Mouse (Mus musculus) CD8-positive naive resting alpha-beta T cell, adult 2 months (primary cell): ENCODE results near the gene Ltv1.
"Not testable (repeated sequence)": the region's sequence is repeated elsewhere in the genome, so short reads cannot be mapped to it uniquely, and the experiment has no call there.

Experiments
- DNase-seq, 2 experiments: peaks; one replicate each; pipeline ENCODE4 v3.0.0; 2022; ENCODE audit warnings: low read depth in 2 of 2, low spot score in 2 of 2

The Ltv1 gene

DNA sequence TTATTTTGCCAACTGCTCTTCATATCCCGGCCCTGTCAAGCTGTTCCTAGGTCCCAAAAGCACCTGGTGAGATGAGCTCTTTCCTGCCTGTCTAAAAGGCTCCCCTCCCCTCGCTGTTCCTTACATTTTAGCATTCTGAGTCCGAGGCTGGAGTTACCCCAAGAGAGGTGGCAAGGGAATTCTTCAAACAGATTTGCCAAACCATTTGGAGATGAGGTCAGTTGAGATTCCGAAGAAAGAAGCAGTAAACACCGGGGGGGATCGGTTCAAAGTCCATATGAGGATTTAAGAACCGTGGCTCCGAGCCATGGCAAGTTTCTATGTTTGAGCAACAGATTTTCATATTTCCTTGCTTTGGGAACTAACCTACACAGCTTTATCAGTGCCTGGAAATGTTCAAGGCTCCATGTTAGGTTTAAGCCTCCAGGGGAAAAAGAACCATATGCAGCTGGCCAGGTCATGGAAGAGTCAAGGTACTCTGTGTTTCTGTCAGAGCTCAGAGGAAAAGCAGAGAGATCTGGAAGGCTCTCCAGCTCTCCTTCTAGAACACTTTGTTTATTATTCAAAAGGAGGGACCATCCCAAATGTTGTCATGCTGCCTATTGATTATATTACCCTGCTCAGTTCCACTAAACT, 4.0 kb upstream of the Ltv1 start:
- DNase-seq = no peak

DNA sequence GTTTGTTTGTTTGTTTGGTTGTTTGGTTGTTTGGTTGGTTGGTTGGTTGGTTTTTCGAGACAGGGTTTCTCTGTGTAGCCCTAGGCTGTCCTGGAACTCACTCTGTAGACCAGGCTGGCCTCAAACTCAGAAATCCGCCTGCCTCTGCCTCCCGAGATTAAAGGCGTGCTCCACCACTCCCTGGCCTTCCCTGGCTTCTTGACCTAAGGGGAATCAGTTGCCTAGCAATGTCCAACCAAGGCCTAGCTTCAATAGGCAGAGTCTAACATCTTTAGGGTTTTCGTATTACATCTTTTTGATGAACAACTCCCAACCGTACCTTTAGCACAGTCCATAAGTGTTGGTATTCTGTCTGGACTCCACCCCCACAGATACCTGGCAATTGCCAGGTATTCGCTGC, 528 bp upstream of the Ltv1 start:
- DNase-seq = not testable (repeated sequence)

DNA sequence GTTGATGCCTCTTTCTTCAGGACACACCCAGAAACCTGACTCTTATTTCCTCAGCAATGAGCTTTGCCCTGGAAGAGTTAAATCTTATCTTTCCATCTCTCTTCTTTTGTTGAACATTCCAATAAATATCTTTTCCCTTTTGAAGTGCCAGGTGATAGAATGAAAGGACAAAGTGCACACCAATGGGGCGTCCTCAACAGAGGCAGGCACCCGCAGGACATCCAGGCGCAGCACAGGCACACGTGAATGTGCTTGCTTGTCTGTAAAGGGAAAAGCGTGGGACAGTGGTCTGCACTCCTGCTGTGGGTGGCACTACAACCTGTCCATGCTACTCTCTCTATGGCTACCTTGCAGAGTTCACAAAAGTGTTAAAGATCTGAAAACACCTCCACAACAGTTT, 3.1 kb downstream of the Ltv1 start:
- no peak for DNase-seq

DNA sequence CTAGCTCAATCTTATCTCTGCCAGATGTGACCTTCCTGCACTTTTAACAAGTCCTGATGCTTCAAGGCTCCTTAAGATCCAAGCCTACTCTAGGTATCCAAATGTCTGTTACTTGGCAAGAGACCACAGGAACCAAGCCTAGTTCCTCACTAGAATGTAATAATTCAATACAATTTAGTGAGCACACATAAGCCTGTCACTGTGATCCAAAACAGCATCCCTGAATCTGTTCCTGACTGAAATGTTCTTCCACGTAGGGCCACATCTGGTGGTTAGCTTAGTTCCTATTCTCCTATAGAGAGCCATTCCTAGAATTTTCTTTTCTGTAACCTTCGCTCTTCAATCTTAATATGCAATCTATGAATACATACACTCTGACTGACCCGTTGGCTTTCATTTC, 6.2 kb downstream of the Ltv1 start:
- DNase-seq = no peak

DNA sequence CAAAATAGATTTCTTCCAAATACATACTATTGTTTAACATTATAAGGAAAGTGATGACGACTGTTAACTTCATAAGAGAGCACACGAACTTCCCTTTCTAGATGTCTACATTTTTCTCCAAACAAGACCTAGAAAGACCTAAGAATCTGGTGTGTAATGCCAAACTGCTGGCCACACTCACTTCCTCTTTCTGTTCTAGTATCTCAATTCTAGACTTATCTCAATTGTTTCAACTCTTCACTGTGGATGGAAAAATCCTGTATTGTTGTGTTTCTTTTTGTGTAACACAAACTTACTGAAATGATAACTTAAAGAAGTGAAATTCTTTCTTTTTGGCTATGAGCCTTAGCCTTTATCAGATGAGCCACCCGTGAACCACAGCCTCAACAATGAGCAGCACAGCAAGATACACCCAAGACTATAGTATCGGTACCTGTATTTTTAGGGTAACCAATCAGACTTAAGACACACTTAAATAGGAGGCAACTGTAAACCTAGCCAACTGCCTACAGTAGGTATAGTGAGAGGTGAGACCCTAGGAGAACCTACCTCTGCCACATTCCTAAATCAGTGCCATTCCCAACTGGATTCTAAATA, 8.7 kb downstream of the Ltv1 start:
- no peak for DNase-seq

DNA sequence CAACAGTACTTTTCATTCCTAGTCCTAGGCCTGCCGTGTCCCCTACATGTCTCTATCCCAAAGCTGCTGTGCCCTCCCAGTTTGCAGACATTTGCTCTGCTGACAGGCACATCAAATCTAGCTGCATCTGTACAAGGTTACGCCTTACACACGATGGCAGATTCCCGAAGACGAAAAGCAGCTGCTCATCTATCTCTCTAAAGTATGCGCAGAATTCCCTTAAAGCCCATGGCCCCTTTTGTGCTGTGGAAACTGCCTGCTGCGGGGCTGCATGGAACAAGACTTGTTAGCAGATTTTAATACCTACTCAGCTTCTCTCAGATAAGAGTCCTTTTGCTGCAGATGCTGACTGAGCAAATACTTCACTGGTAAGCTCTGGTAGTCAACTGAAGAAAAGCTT, 12.8 kb downstream of the Ltv1 start:
- DNase-seq = no peak

DNA sequence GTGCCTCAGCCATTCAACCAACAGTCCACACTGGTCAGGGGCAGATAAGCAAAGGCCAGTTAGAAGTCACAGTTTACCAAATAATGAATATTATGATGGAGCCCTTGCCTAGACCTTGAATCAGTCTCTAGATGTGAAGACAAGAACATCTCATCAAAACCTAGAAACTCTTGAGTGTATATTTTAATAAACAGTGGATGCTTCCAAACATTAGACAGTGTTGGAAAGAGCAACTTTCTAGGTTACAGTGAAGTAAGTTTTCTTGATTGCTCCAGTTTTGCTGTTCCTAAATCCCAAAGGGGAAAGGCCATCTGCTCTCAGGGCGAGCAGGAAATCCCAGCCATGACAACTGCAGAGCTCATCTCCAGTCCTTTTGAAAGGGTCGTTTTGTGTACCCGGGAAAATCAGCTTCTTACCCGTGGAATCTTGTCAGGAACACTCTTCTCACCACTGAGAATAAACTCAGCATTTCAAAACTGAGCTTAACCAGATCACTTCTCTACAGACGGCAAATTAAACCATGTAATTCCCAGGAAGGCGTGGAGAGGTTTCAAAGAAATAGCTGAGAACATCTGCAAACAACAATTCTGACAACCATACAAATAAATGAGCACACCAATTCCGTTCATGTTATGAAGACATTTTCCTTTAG, 14.9 kb downstream of the Ltv1 start, which contains the start of gene Zc2hc1b:
Zc2hc1b (minus strand) TSS at position 51 of the 652 bp plus-strand sequence.
- no peak for DNase-seq

DNA sequence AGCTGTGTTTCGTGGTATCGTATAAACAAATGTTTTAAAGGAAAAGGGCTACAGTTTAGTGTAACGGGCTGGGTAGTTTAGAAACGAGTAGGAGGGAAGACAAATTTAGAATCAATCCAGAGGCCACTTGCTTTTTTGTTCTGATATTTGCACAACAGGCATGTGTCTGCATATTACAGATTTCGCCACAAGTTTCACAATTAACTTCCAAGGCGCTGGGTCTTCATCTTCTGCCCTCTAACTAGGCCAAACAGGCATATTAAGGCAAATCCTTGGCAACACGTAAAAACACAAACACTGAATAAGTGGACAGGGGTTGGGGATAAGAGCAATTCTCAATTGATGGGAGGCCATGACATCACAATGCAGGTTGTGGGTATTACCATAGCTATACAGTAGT, 17.1 kb downstream of the Ltv1 start:
- no peak for DNase-seq

DNA sequence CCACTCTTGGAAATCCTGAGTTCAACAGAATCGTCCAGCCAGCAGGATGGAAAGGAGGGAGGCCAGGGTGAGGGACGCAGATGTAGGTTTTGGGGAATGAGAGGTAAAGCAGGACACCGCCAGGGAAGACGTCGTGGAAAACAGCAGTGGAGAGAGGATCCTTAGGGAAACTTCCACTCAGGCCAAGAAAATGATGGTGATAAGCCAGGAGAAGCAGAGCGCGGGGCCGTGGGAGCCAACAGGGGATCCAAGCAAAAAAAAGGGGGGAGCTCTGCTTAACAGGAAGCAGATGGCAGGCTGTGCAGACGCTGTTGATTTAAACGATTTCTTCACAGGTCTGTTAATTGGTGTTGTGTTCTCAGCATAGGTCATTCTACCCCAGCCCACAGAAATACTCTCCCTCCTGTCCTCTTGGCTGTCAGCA, 20.2 kb downstream of the Ltv1 start:
- DNase-seq = no peak

DNA sequence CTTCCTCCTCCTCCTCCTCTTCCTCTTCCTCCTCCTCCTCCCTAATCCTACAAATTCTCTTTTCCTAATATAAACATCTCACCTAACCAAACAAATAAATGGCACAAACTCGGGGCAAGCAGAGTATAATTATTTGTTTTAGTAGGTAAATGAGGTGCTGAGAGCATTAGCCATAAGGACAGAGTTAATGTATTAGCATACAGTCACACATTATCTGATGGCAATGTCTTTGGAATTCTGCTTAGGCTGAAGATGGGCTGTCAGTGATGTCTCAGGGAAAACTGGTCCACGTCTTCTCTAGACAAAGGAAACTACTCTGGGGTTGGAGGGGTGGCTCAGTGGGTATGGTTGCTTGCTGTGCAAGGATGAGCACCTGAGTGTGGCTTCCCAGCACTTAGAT, 21.5 kb downstream of the Ltv1 start:
- DNase-seq = no peak

DNA sequence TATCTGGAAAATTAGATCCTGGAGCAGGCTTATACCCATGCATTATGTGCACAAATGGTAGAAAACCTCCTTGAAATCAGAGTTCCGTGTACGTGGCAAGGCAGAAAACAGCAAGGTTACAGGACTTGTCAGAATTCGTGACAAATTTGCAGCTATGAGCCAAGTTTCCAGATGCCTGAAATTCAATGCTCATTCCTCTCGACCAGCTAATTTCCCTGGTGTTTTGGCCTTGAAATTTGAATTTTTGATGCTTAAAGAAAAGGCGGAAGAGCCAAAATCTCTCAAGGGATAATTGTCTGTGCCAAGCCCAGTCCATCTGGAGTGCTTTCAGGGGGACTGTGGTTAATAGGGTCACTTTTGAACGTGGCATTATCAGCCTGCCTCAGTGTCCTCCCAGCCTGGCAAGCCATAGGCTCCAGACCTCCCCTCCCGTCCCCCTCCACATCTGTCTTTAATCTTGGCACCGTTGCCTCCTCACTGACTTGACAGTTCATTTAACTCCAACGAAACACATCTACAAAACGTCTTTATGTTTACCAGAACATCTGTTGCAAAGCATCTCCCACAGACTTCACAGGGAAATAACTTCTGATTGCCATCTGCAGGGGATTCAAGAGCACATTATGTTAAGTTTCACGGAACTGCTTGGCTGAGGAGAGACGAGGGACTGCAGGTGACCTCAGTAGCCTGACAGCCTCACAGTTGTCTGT, 22.1 kb downstream of the Ltv1 start:
- no peak for DNase-seq

DNA sequence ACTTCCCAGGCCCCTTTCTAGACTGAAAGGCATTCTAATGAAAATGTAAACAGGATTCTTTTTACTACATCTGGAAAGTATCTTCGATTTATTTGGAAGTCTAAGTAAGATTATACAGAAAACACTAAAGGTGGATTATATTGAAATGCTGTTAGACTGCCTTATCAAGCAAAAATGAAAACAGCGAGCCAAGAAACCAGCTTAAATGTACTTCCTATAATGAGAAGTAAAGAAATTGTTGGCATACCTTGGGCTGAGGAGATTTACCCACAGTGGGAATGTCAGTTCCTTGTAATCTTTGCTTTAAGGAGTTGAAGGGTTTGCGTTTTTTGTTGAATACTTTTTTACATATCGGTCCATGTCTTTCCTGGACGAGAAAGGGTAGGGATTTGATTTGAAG, 24.5 kb downstream of the Ltv1 start:
- no peak for DNase-seq

DNA sequence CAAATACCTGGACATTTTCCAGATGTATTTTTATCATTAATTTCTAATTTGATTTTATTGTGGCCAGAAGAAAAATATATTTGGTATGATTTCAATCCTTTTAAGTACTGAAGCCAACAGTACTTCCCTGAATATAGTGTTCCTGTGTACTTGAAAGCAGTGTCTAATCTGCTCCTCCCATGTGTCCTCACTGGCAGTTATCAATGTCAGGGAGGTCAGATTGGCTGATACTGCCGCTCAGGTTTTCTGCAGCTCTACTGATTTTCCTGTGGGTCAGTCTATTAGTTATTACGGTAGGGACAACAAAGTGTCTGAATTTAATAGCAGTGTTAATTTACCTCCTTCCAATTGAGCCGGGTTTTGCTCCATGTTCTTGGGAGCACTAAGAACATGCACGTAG, 30.9 kb downstream of the Ltv1 start:
- no peak for DNase-seq

DNA sequence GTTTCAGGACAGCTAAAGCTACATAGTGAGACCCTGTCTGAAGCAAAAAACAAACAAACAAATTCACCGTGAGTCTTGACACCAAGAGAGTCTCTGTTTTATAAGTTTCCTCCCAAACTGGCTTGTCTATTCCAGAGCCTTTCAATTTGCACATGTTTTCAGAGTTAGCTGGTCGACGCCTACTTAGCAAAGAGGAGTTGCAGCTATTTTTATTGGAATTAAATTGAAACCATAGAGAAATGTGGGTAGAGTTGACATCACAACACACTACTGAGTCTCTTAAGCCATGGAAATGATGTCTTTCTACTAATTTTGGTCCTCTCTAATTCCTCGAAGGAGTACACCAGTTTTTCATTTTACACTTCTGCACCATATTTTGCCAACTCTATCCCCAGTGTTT, 32.1 kb downstream of the Ltv1 start:
- no peak for DNase-seq

DNA sequence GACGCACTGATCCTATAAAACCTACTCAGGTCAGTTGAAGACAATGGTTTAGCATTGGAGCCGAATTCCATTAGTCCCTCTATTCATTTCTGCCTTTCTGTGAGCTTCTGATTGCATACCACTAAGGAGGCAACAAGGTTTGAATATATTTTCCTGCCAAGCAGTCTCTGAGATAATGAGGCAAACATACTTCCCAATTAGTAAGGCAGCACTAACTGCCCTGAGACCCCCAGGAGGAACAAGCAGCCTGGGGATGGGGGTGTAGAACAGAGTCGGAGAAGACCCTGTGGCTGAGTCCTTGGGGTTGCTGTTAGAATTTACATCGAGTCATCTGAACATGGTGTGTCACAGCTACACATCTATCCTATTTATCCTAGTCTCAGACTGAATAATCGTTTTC, 37.6 kb downstream of the Ltv1 start:
- DNase-seq = no peak

DNA sequence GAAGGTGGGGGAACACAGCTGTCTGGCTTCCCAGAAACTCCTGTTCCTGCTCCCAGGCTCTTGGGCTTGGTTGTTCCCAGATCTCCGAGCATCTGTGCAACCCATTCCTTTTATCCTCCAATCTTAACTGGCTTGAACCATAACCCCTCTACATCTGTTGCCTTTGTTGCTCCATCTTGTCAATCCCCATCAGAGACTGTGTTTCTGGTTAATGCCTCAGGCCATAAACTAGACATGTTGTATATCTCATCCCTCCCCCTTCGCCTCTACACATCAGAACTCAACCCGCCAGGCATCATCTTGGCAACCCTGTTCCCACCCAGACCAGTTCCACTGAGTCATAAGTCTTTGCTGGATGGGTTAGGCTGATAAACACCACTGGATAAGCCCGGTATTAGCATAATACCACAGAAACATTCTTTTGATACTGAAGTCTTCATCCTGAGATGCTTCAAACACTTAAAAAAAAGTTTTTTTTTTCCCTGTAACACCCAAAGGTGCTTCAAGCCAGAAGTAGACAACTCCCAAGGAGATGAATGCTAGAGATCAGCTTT, 40.1 kb downstream of the Ltv1 start:
- DNase-seq = no peak

DNA sequence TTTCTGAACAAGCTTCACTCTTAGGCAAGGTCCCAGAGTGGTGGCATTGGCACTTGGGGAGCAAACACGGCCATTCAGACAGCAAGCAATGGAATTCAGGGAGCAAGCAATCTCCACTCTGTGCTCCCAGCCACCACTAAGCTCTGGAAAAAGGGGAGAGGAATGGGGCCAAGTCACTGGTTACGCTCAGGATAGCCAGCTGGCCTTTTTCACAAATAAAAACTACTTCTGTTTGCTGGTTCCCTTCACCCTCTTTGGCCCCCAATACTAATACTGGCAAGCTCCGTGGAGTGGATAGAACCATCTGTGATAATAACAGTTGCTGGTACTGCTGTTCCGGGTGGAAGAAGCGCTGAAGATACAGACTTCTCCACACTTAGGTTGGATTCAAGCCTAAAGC, 41.6 kb downstream of the Ltv1 start:
- no peak for DNase-seq

DNA sequence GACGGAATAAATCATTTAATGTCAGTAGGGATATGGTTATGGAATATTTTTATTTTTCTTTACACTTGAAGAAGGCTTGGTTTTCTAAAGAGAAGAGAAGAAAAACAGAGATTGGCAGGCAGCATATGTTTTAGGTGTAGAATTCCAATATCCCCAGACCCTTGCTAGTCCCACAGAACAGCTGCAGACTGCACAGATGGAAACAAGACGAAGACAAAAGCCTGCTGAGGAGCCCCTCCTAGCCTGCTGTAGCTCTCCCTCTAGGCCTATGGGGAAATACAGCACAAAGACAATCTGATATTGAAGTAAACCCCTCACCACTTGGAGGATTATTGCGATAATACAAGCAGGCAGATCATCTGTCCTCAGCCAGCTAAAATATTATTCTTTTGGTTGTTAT, 42.5 kb downstream of the Ltv1 start:
- no peak for DNase-seq

DNA sequence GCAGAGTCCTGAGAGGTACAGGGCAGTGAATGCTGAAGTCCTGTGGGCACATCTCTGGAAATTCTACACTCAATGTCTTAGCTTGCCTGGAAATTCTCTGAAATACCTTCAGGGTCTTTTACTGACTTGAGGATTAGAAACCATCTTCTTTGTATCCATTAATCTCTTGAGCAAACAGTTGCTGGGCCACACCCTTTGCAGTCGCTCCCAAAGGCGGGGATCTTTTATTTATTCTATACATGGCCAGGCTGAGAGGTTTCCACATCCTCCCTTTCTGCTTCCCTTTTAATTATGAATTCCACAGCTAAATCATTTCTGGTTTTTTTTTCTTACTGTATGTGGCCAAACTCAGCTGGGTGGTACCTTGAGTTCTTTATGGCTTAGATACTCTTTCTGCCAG, 52.5 kb downstream of the Ltv1 start:
- DNase-seq = no peak

DNA sequence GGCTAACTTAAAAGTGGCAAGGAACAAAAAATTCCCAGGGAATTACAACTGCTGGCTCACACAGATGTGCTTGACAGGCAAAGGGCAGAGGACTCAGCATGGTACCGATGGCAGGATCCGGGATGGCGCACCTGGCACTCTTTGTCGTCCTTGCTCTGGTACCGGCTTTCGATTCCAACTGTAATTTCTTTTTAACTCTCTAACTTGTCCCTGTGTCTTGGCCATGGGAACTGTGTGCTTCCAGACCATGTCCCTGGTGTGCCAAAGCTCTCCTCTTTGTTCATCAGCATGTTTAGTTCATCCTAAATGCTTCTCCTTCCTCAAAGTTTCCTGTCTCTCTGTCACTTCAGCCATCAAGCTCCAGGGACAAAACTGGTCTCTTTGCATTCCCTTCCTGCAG, 55.1 kb downstream of the Ltv1 start:
- no peak for DNase-seq

DNA sequence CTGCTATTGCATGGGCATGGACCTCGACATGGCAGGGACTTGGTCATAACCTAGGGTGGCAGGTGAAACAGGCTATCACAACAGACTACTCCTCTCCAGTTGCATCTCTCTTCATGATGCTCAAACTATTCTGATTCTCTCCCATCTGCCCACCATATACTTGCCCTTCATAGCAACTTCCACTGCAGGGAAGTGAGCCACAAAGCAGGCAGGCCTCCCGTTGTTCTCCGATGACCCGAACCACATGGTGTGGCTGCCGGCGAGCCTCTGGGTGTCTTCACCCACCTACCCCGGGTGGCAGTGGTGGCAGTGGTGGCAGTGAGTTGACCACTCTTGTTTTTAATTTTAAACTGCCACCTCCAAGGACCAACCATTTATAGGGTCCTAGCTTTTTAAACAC, 57.2 kb downstream of the Ltv1 start:
- DNase-seq = no peak

DNA sequence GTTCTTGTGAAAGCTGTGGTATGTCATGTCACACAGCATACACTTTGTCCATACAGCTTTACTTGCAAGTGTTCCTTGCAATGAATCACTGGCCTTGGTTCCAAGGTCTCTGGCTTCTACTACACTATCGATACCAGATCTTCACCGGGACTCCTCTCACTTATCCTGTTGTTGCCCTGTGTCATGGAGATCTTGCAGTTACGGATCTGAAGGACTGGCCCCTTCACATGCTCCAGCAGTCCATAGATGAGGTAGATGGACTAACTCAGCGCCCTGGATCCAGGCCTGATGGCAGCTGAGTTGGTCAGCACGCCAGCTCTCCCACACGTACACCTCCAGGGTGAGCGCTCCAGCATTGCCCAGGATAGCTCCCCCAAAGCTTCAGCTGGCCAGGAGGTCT, 57.7 kb downstream of the Ltv1 start:
- DNase-seq = no peak
